Mouse (Mus musculus) forebrain, embryonic 14.5 days (tissue): ENCODE data around the gene Tmem136. TPM values are rescaled to one million over a fixed set of nuclear protein-coding genes. Genes with fewer than 3 reads are reported as not detected.

Source experiments
- ATAC-seq: fragments of 200-750 bp; cut with Nextera tagmentation; 2 replicates; pipeline ENCODE4 v1.8.0; 2017; ENCODE audit warnings: mild to moderate bottlenecking, moderate library complexity
- DNase-seq: peaks from one replicate; pipeline ENCODE4 v3.0.0-alpha.2; 2015; ENCODE audit warnings: low spot score
- H3K27ac ChIP-seq: fragments of 300-500 bp; sonication (generic); 2 replicates; pipeline ENCODE4 v1.5.1; 2014; ENCODE audit warnings: low read depth, mild to moderate bottlenecking, control low read depth, low read length, moderate library complexity
- H3K27me3 ChIP-seq: fragments of 300-500 bp; sonication (generic); replicated peaks from 2 replicates; pipeline ENCODE4 v1.6.1; 2014; ENCODE audit warnings: low read length, control low read depth, mixed read lengths; ENCODE audit not compliant: control insufficient read depth, insufficient read depth
- H3K36me3 ChIP-seq: fragments of 300-500 bp; sonication (generic); 2 replicates; pipeline ENCODE4 v1.6.1; 2014; ENCODE audit warnings: low read length, control low read depth; ENCODE audit not compliant: control insufficient read depth, insufficient read depth
- H3K4me1 ChIP-seq: fragments of 300-500 bp; sonication (generic); 2 replicates; pipeline ENCODE4 v1.6.1; 2014; ENCODE audit warnings: antibody characterized with exemption, low read length, control low read depth; ENCODE audit not compliant: control insufficient read depth, insufficient read depth
- H3K4me2 ChIP-seq: fragments of 300-500 bp; sonication (generic); 2 replicates; pipeline ENCODE4 v1.6.1; 2014; ENCODE audit warnings: mild to moderate bottlenecking, control low read depth, low read length
- H3K4me3 ChIP-seq: fragments of 300-500 bp; sonication (generic); 2 replicates; pipeline ENCODE4 v1.5.1; 2014; ENCODE audit warnings: low read depth, low read length, control low read depth
- H3K9ac ChIP-seq: fragments of 300-500 bp; sonication (generic); 2 replicates; pipeline ENCODE4 v1.6.1; 2014; ENCODE audit warnings: mild to moderate bottlenecking, low read length, control low read depth, moderate library complexity
- H3K9me3 ChIP-seq: fragments of 300-500 bp; sonication (generic); replicated peaks from 2 replicates; pipeline ENCODE4 v1.6.1; 2016; ENCODE audit warnings: low read length, control low read depth, mixed read lengths; ENCODE audit not compliant: control insufficient read depth
- WGBS: fragments of 180-500 bp; shearing (Covaris S2); extraction: QIAGEN DNeasy Blood & Tissue Kit; methylation state at CpG from one replicate; pipeline ENCODE4 v1.1.7; 2014; 5-methylcytosine and 5-hydroxymethylcytosine counted together
- polyA plus RNA-seq: library from polyadenylated mRNA; unstranded; fragments of >200 nt; fragmentation: Nextera tagmentation; extraction: Ambion mirVana; gene quantifications from 2 replicates; pipeline ENCODE4 v1.2.1, GENCODE M21; 2014

The Tmem136 gene
- polyA plus RNA-seq = 8.2 and 9.2 TPM in 2 replicates

GRCm38 (mm10) chr9:43116134-43116996 is at the start of gene Tmem136:
Gene Tmem136, minus strand, starts transcription at chr9:43116570.
- Histone ChIP-seq H3K9ac (peak within 1 kb of the TSS; percentile 93), H3K4me1 (peaks cover 9% of the 10 kb centered on the region), H3K4me2 (peak within 1 kb of the TSS; percentile 81), H3K36me3 (peaks cover 3% of the 10 kb centered on the region), H3K27ac (peak within 1 kb of the TSS; percentile 52), H3K9me3 (no peaks in the 10 kb centered on the region), H3K4me3 (peak within 1 kb of the TSS; percentile 84), H3K27me3 (no peaks in the 10 kb centered on the region)
- WGBS = 3% methylated on average over 55 of the region's 55 CpGs
- DNase-seq (peak; percentile 89), ATAC-seq (peak; percentile 98)

GRCm38 (mm10) chr9:43155960-43156359 is 39.6 kb upstream of the Tmem136 start:
- H3K27me3 ChIP-seq = no peaks in the 10 kb centered on the region
- DNase-seq (no peak), ATAC-seq (no peak)
- 82% methylated on average over 6 of the region's 6 CpGs for WGBS
- H3K9ac ChIP-seq = no peak overlapping the region
- no peaks in the 10 kb centered on the region for H3K9me3 ChIP-seq
- H3K4me1 ChIP-seq = no peaks in the 10 kb centered on the region; the same call in 1 of the 2 replicates
- H3K4me3 ChIP-seq = no peak overlapping the region
- no peak overlapping the region for H3K27ac ChIP-seq
- H3K4me2 ChIP-seq = no peak overlapping the region
- H3K36me3 ChIP-seq = no peaks in the 10 kb centered on the region

DNA sequence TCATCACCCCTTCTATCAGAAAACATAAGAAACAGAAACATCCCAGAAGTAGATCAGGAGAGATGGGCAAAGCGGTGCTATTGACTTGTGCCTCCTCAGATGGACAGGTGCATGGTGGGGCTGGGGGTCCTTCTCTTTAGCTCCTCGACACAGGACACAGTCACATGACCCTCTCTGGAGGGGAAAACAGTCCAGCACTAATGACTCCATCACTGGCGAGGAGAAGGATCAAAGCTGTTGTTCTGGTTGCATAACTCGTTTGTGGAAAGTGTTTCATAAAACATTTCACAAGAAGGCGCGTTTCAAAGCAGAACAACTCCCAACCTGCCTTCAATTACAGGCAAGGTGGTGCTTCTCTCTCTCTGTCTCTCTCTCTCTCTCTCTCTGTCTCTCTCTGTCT is 35.4 kb upstream of the Tmem136 start:
- 71% methylated on average over 6 of the region's 6 CpGs for WGBS
- H3K4me2 ChIP-seq = no peak overlapping the region
- peaks cover 3% of the 10 kb centered on the region; the same call in 1 of the 2 replicates for H3K4me1 ChIP-seq
- H3K27ac ChIP-seq = no peak overlapping the region
- no peak overlapping the region for H3K4me3 ChIP-seq
- H3K9ac ChIP-seq = no peak overlapping the region
- DNase-seq (no peak), ATAC-seq (no peak)
- H3K27me3 ChIP-seq = no peaks in the 10 kb centered on the region
- H3K9me3 ChIP-seq = no peaks in the 10 kb centered on the region
- H3K36me3 ChIP-seq = no peaks in the 10 kb centered on the region

DNA sequence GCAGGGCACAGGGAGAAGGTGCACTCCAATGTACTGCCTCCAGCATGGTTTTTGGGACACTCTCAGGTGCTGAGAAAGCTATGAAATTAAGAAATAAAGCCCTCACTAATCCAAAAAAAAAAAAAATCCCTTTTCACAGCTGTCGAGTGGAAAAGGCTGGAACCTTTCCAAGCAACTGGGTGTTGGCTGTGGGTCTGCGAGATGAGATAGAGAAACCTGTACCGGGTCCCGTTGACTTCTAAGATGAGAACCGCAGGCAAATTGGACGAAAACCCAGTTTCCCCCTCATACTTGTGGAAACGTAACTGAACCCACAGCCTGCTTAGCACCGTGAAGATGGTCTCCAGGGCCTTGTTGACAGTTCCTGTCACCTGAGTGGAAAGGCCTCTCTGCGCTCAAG is 34.6 kb upstream of the Tmem136 start:
- H3K4me1 ChIP-seq = peaks cover 3% of the 10 kb centered on the region; the same call in 1 of the 2 replicates
- ATAC-seq (no peak), DNase-seq (peak; percentile 14)
- no peaks in the 10 kb centered on the region for H3K27me3 ChIP-seq
- no peaks in the 10 kb centered on the region for H3K36me3 ChIP-seq
- H3K4me2 ChIP-seq = no peak overlapping the region
- WGBS = 76% methylated on average over 9 of the region's 9 CpGs
- no peak overlapping the region for H3K9ac ChIP-seq
- H3K27ac ChIP-seq = no peak overlapping the region
- no peaks in the 10 kb centered on the region for H3K9me3 ChIP-seq
- no peak overlapping the region for H3K4me3 ChIP-seq

DNA sequence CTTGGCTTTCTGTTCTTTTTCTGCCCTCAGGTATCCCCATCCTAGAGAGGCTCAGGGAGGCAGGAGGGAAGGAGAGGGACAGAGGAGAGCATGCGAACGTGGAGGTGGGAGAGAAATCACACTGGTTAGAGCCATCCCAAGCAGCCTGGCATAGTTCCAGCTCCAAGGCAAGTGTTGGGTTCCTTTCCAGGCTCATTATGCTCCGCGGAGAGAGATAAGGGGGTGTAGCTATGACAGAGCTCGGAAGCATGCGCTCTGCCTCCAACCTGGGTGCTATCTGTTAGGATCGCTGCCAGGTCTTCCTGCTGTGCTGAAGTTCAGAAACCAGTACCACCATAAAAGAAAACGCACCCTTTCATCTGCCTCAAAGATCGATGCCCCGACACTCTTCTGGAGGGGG is 33.7 kb upstream of the Tmem136 start:
- H3K9ac ChIP-seq = no peak overlapping the region
- WGBS = 54% methylated on average over 10 of the region's 10 CpGs
- H3K4me1 ChIP-seq = peaks cover 3% of the 10 kb centered on the region; the same call in 1 of the 2 replicates
- H3K27me3 ChIP-seq = no peaks in the 10 kb centered on the region
- no peak overlapping the region for H3K4me2 ChIP-seq
- no peak overlapping the region for H3K4me3 ChIP-seq
- H3K27ac ChIP-seq = no peak overlapping the region
- no peaks in the 10 kb centered on the region for H3K9me3 ChIP-seq
- DNase-seq (peak; percentile 69), ATAC-seq (no peak)
- H3K36me3 ChIP-seq = no peaks in the 10 kb centered on the region

- no peak overlapping the region for H3K4me2 ChIP-seq
- no peaks in the 10 kb centered on the region for H3K27me3 ChIP-seq
- H3K36me3 ChIP-seq = no peaks in the 10 kb centered on the region
- DNase-seq (no peak), ATAC-seq (no peak)
- peaks cover 3% of the 10 kb centered on the region; the same call in 1 of the 2 replicates for H3K4me1 ChIP-seq
- no peaks in the 10 kb centered on the region for H3K9me3 ChIP-seq
- no peak overlapping the region for H3K27ac ChIP-seq
- no peak overlapping the region for H3K9ac ChIP-seq
- no peak overlapping the region for H3K4me3 ChIP-seq
- WGBS = 81% methylated on average over 3 of the region's 3 CpGs
These were observed 33.1 kb upstream of the Tmem136 start for GRCm38 (mm10) chr9:43149498-43149897.

GRCm38 (mm10) chr9:43145196-43145595 is 28.8 kb upstream of the Tmem136 start:
- no peak for ATAC-seq

GRCm38 (mm10) chr9:43144206-43144810 is 27.9 kb upstream of the Tmem136 start:
- Histone ChIP-seq H3K27me3 (no peaks in the 10 kb centered on the region), H3K9me3 (no peaks in the 10 kb centered on the region), H3K4me2 (no peak overlapping the region), H3K9ac (no peak overlapping the region), H3K4me1 (no peaks in the 10 kb centered on the region), H3K4me3 (no peak overlapping the region), H3K36me3 (no peaks in the 10 kb centered on the region), H3K27ac (no peak overlapping the region)
- DNase-seq (no peak), ATAC-seq (no peak)
- WGBS = 68% methylated on average over 12 of the region's 12 CpGs

More at GRCm38 (mm10) chr9:43145196-43145595, 28.8 kb upstream of the Tmem136 start:
- H3K27ac ChIP-seq = no peak overlapping the region
- no peaks in the 10 kb centered on the region for H3K36me3 ChIP-seq
- H3K9me3 ChIP-seq = no peaks in the 10 kb centered on the region
- no peak overlapping the region for H3K4me2 ChIP-seq
- H3K9ac ChIP-seq = no peak overlapping the region
- no peak overlapping the region for H3K4me3 ChIP-seq
- no peaks in the 10 kb centered on the region for H3K27me3 ChIP-seq
- 89% methylated on average over 4 of the region's 4 CpGs for WGBS
- no peaks in the 10 kb centered on the region for H3K4me1 ChIP-seq
- DNase-seq = no peak

GRCm38 (mm10) chr9:43141839-43142238 is 25.5 kb upstream of the Tmem136 start:
- ATAC-seq (0 out of 2 replicates have a peak, but pooled peaks have one; percentile 15), DNase-seq (peak; percentile 83)
- H3K9ac ChIP-seq = no peak overlapping the region
- no peaks in the 10 kb centered on the region for H3K4me1 ChIP-seq
- H3K4me2 ChIP-seq = no peak overlapping the region
- WGBS = 6% methylated on average over 4 of the region's 4 CpGs
- no peak overlapping the region for H3K27ac ChIP-seq
- H3K9me3 ChIP-seq = no peaks in the 10 kb centered on the region
- H3K27me3 ChIP-seq = no peaks in the 10 kb centered on the region
- H3K36me3 ChIP-seq = no peaks in the 10 kb centered on the region
- H3K4me3 ChIP-seq = no peak overlapping the region
